Mouse (Mus musculus): Measurements from ENCODE around the gene Il20rb.

Gene Il20rb

DNA sequence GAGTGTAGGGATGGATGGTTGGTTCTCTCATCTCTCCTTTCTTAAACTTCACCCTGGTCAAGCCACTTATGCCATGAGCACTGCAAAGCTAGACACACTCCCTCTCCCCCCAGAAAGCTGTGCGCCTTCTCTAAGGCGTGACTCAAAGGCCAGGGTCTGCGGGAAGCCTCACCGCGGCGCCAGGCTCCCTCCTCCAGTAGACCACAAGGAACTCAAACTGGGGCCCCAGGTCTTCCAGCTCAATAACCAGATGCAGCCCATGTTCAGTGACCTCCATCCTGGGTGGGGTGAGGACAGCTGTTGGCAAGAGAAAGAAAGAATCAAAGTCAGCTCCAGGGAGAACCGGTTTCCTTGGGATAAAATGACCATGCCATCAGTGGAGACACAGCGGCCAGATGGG is 18.4 kb downstream of the Il20rb start:
- TF ChIP-seq CTCF (conservative IDR thresholded peaks at IDR 0.05; ENCODE audit: low read length), result no peak
- no peak for TF ChIP-seq POU5F1 (IDR thresholded peaks at IDR 0.05; ENCODE audit: borderline replicate concordance, low read length)
- no peak for TF ChIP-seq NANOG (IDR thresholded peaks at IDR 0.05; ENCODE audit: borderline replicate concordance, low read length)
- Histone ChIP-seq H3K27me3 (ENCODE audit: insufficient read depth, low read length) (no peaks in the 10 kb centered on the region), H3K4me1 (replicated peaks; ENCODE audit: low read depth, low read length) (peaks cover 8% of the 10 kb centered on the region), H3K4me3 (replicated peaks; ENCODE audit: low read length) (no peak overlapping the region), H3K36me3 (ENCODE audit: insufficient read depth, low read length) (no peaks in the 10 kb centered on the region), H3K9me3 (ENCODE audit: low read length) (no peaks in the 10 kb centered on the region)

DNA sequence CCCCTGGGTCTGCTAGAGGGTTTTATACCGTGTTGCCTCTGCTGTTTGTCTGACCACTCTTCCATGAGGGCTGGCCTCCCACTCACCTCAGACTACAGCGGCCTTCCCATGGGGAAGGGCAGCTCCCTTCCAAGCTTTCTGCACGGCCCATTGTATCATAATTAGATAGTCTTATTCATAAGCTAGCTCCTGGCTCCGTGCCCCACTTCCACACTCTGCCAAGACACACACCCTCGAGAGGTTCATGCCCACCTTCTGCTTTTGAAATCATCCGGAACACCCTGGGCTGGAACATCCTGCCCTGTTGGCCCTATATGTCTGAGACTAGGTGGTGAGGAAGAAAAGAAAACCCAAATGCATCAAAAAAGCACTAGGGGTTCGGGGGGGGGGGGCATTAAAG is 18.9 kb downstream of the Il20rb start:
- no peak for TF ChIP-seq CTCF (conservative IDR thresholded peaks at IDR 0.05; ENCODE audit: low read length)
- no peak for TF ChIP-seq NANOG (IDR thresholded peaks at IDR 0.05; ENCODE audit: borderline replicate concordance, low read length)
- TF ChIP-seq POU5F1 (IDR thresholded peaks at IDR 0.05; ENCODE audit: borderline replicate concordance, low read length), result no peak
- Histone ChIP-seq H3K27me3 (ENCODE audit: insufficient read depth, low read length) (no peaks in the 10 kb centered on the region), H3K4me3 (replicated peaks; ENCODE audit: low read length) (no peak overlapping the region), H3K9me3 (ENCODE audit: low read length) (no peaks in the 10 kb centered on the region), H3K4me1 (replicated peaks; ENCODE audit: low read depth, low read length) (peaks cover 8% of the 10 kb centered on the region), H3K36me3 (ENCODE audit: insufficient read depth, low read length) (no peaks in the 10 kb centered on the region)

DNA sequence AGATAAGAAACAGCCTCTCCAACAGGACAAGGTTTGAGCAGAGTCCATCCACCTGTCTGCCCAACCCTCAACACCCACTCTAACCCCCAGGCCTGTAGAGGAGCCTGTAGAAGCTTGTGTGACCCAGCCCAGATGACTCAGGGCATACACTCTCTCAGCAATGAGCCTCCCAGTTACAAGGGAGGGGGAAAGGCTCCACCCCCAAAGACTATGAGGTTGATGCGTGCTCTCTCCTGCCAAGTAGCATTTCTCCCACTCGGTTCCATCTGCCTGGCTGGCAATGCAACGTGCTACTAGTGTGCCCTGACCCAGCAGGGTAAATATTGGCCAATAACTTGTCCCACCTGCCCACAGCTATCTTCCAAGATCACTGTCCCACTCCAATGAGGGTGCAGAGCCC is 19.8 kb downstream of the Il20rb start:
- Histone ChIP-seq H3K9me3 (ENCODE audit: low read length) (no peaks in the 10 kb centered on the region), H3K4me3 (replicated peaks; ENCODE audit: low read length) (no peak overlapping the region), H3K27me3 (ENCODE audit: insufficient read depth, low read length) (no peaks in the 10 kb centered on the region), H3K36me3 (ENCODE audit: insufficient read depth, low read length) (no peaks in the 10 kb centered on the region), H3K4me1 (replicated peaks; ENCODE audit: low read depth, low read length) (peaks cover 8% of the 10 kb centered on the region)
- TF ChIP-seq CTCF (conservative IDR thresholded peaks at IDR 0.05; ENCODE audit: low read length) (no peak), POU5F1 (IDR thresholded peaks at IDR 0.05; ENCODE audit: borderline replicate concordance, low read length) (no peak)

DNA sequence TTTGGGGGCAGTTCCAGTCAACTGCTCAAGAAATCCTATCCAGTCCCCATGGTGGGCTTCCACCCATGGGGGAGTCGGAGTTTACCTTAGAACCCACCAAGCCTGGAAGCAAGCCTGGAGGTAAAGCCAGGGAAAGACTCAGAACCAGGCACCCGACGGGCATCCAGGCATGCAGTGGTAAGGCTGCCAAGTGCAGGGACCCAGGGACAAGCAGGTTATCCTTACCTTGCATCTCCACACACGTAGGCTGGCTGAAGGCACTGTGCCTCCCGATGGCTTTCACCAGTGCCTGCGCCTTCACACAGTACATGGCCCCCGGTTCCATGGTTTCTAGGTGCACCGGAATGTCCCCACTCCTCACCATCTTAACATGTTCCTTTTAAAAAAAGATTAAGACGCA is 20.6 kb downstream of the Il20rb start:
- H3K4me3 ChIP-seq (replicated peaks; ENCODE audit: low read length), result no peak overlapping the region
- H3K27me3 ChIP-seq (ENCODE audit: insufficient read depth, low read length), result no peaks in the 10 kb centered on the region
- peaks cover 8% of the 10 kb centered on the region for H3K4me1 ChIP-seq (replicated peaks; ENCODE audit: low read depth, low read length)
- no peaks in the 10 kb centered on the region for H3K9me3 ChIP-seq (ENCODE audit: low read length)
- no peaks in the 10 kb centered on the region for H3K36me3 ChIP-seq (ENCODE audit: insufficient read depth, low read length)
- TF ChIP-seq POU5F1 (IDR thresholded peaks at IDR 0.05; ENCODE audit: borderline replicate concordance, low read length), result no peak
- TF ChIP-seq CTCF (conservative IDR thresholded peaks at IDR 0.05; ENCODE audit: low read length), result no peak
- TF ChIP-seq NANOG (IDR thresholded peaks at IDR 0.05; ENCODE audit: borderline replicate concordance, low read length), result no peak

DNA sequence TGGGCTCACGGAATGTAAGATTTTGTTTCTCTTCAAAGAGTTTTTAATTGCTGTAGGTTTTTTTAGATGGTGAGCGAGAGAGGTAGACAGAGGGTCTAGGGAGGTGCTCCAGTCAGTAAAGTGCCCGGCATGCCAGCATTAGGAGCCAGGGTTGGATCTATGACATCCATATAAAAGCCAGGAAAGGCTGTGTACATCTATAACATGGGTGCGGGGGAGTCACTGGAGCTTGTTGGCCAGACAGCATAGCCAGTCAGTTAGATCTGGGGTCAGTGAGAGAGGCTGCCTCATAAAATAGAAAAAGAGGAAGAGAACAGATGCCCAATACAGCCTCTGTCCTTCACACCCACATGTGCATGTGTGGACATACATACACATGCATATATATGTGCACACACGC is 21.2 kb downstream of the Il20rb start:
- Histone ChIP-seq H3K9me3 (ENCODE audit: low read length) (no peaks in the 10 kb centered on the region), H3K4me3 (replicated peaks; ENCODE audit: low read length) (no peak overlapping the region), H3K27me3 (ENCODE audit: insufficient read depth, low read length) (no peaks in the 10 kb centered on the region), H3K36me3 (ENCODE audit: insufficient read depth, low read length) (0 out of 2 replicates have a peak, but pooled peaks cover 4% of the 10 kb centered on the region), H3K4me1 (replicated peaks; ENCODE audit: low read depth, low read length) (peaks cover 8% of the 10 kb centered on the region; the same call in 1 of the 2 replicates)
- no peak for TF ChIP-seq NANOG (IDR thresholded peaks at IDR 0.05; ENCODE audit: borderline replicate concordance, low read length)
- TF ChIP-seq CTCF (conservative IDR thresholded peaks at IDR 0.05; ENCODE audit: low read length), result no peak
- no peak for TF ChIP-seq POU5F1 (IDR thresholded peaks at IDR 0.05; ENCODE audit: borderline replicate concordance, low read length)

DNA sequence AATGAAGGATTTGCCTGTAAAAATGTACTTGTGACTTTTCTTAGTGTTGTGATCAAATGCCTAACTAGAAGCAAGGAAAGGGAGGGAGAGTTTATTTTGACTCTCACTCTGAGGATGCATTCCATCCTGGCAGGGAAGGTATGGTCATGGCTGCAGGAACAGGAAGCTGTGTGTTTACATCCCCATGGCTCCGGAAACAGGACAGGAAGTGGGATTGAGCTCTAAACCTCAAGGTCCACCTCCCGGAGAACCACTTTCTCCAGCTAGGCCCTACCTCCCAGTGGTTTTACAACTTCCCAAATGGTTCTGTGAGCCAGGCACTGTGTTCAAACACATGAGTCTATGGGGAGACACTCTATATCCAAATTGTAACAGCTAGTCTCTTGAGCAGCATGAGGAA is 22.8 kb downstream of the Il20rb start:
- Histone ChIP-seq H3K4me1 (replicated peaks; ENCODE audit: low read depth, low read length) (peaks cover 6% of the 10 kb centered on the region; the same call in 1 of the 2 replicates), H3K9me3 (ENCODE audit: low read length) (no peaks in the 10 kb centered on the region), H3K27me3 (ENCODE audit: insufficient read depth, low read length) (no peaks in the 10 kb centered on the region), H3K36me3 (ENCODE audit: insufficient read depth, low read length) (peaks cover 7% of the 10 kb centered on the region), H3K4me3 (replicated peaks; ENCODE audit: low read length) (no peak overlapping the region)
- no peak for TF ChIP-seq CTCF (conservative IDR thresholded peaks at IDR 0.05; ENCODE audit: low read length)
- no peak for TF ChIP-seq NANOG (IDR thresholded peaks at IDR 0.05; ENCODE audit: borderline replicate concordance, low read length)
- TF ChIP-seq POU5F1 (IDR thresholded peaks at IDR 0.05; ENCODE audit: borderline replicate concordance, low read length), result no peak

DNA sequence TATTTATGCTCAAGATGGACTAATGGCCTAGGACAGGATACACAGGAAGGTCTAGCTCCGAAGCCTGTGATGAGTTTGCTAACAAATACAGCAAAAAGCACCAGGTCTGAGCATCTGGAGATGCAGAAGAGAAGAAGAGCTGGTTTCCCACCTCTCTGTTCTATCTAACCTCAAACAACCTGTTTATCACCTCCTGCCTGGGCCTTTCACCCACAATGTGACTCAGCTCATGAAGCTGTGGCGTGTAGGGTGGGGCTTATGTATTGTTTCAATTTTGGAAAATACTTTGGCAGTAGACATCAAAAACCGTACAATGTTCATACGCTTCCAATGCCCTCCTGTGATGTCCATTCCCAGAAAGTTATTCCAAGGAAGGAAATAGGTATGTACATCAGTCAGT is 24.5 kb downstream of the Il20rb start:
- H3K4me3 ChIP-seq (replicated peaks; ENCODE audit: low read length), result no peak overlapping the region
- H3K36me3 ChIP-seq (ENCODE audit: insufficient read depth, low read length), result peaks cover 16% of the 10 kb centered on the region
- no peak for TF ChIP-seq CTCF (conservative IDR thresholded peaks at IDR 0.05; ENCODE audit: low read length)
- no peak for TF ChIP-seq NANOG (IDR thresholded peaks at IDR 0.05; ENCODE audit: borderline replicate concordance, low read length)
- TF ChIP-seq POU5F1 (IDR thresholded peaks at IDR 0.05; ENCODE audit: borderline replicate concordance, low read length), result no peak
- no peaks in the 10 kb centered on the region for H3K4me1 ChIP-seq (replicated peaks; ENCODE audit: low read depth, low read length)
- no peaks in the 10 kb centered on the region for H3K27me3 ChIP-seq (ENCODE audit: insufficient read depth, low read length)
- no peaks in the 10 kb centered on the region for H3K9me3 ChIP-seq (ENCODE audit: low read length)

DNA sequence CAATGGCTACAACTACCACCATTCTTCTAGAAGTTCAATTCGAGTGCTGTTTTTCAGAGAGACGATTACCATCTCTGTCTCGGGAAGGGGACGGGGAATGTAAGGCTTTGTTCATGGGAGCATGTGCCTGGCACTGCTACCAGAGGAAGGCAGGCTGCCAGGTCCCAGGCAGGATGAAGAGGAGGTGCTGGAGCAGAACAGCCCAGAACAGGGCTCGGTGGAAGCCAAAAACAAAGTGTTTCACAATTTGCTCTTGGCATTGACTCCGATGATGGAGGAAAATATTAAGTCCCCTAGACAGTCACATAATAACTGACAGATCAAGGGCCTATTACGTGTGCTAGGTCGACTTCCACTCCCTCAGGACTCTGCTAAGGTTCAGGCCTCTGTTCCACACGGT is 24.9 kb downstream of the Il20rb start:
- Histone ChIP-seq H3K36me3 (ENCODE audit: insufficient read depth, low read length) (peaks cover 16% of the 10 kb centered on the region), H3K4me1 (replicated peaks; ENCODE audit: low read depth, low read length) (no peaks in the 10 kb centered on the region), H3K9me3 (ENCODE audit: low read length) (no peaks in the 10 kb centered on the region), H3K27me3 (ENCODE audit: insufficient read depth, low read length) (no peaks in the 10 kb centered on the region), H3K4me3 (replicated peaks; ENCODE audit: low read length) (no peak overlapping the region)
- TF ChIP-seq NANOG (IDR thresholded peaks at IDR 0.05; ENCODE audit: borderline replicate concordance, low read length) (no peak), POU5F1 (IDR thresholded peaks at IDR 0.05; ENCODE audit: borderline replicate concordance, low read length) (no peak), CTCF (conservative IDR thresholded peaks at IDR 0.05; ENCODE audit: low read length) (no peak)

DNA sequence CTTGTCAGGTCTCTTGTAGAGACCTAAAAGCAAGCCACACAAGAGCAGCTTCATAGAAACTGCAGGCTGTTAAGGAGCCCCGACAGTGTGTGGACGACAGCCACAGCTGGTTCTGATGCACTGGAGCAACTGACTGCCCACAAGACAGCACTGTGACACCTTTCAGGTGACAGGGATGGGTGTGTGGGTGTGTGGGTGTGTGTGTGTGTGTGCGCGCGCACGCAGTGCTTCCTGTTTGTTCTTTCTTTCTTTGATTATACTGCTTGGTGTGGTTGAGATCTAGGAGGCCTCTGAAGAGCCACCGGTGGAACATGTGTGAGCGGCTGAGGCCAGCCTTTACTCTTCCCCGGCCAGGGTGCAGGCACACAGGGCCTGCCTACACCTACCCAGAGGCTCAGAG is 26.4 kb downstream of the Il20rb start:
- H3K36me3 ChIP-seq (ENCODE audit: insufficient read depth, low read length), result peaks cover 16% of the 10 kb centered on the region
- no peaks in the 10 kb centered on the region for H3K4me1 ChIP-seq (replicated peaks; ENCODE audit: low read depth, low read length)
- no peaks in the 10 kb centered on the region for H3K9me3 ChIP-seq (ENCODE audit: low read length)
- H3K27me3 ChIP-seq (ENCODE audit: insufficient read depth, low read length), result peaks cover 5% of the 10 kb centered on the region
- TF ChIP-seq POU5F1 (IDR thresholded peaks at IDR 0.05; ENCODE audit: borderline replicate concordance, low read length) (no peak), NANOG (IDR thresholded peaks at IDR 0.05; ENCODE audit: borderline replicate concordance, low read length) (no peak), CTCF (conservative IDR thresholded peaks at IDR 0.05; ENCODE audit: low read length) (no peak)
- H3K4me3 ChIP-seq (replicated peaks; ENCODE audit: low read length), result no peak overlapping the region
